Mouse (Mus musculus): ENCODE data around the gene Gm21866. TPM values are rescaled to one million over a fixed set of nuclear protein-coding genes. Genes with fewer than 3 reads are reported as not detected.
"Not testable (repeated sequence)": the region's sequence is repeated elsewhere in the genome, so short reads cannot be mapped to it uniquely, and the experiment has no call there.

Gene Gm21866
- not detected for total RNA-seq (2021)
- long read RNA-seq, experiment 1, result 0 reads
- long read RNA-seq, experiment 2, result 0 reads

DNA sequence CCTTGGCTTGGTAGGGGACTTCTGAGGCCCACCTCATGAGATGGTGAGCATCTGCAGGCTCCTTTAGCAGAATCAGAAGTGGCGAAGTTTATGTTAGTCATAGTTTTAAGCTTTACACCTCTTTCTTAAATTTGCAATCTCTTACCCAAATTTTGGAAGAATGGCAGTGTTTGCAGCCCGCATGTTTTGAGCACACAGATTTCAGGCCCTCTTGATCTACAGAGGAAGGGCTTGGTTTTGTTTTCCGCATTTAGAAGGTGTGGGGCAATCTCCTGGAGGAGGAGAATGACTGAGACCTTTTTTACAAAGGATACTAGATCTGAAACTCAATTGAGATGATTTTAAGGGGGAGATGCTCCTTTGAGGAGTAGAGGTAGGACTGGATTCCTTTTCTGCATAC lies at the start of gene Gm21866:
Gm21866 (minus strand) TSS at position 101 of the 400 bp plus-strand sequence.
- DNase-seq, result not testable (repeated sequence)

DNA sequence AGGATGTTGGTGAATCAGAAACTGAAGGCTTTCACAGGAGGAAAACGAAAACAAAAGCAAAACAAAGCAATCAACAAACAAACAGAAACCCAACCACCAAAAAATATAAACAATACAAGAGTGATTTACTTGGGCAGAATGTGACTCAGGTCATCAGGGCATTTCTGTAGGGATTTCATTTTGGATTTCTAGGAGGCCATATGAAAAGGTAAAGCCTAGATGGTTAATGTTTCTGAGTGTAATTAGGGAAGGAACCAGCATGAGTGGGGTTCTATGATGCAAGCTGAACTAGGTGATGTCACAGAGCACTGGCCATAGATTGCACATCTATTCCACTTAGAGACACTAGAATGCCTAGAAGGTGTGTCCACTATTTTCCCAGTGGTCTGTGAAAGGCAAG lies 28.3 kb upstream of the Gm21866 start, which contains the start of gene Gm20773:
Gm20773 (plus strand) TSS at position 301 of the 400 bp plus-strand sequence.
- not testable (repeated sequence) for DNase-seq

Other genes starting within 250 kb of the Gm21866 start
- not detected for gene Gm21828, start 241.7 kb downstream of the Gm21866 start, total RNA-seq (2021)
- not detected for gene Gm21440, start 213.2 kb downstream of the Gm21866 start, total RNA-seq (2021)
- gene Gm21454, start 213.1 kb downstream of the Gm21866 start, total RNA-seq (2021), result not detected
- gene Gm21725, start 116.5 kb downstream of the Gm21866 start, total RNA-seq (2021), result not detected
- not detected for gene Gm20773, start 28.4 kb upstream of the Gm21866 start, total RNA-seq (2021)